Mouse (Mus musculus): Measurements from ENCODE around the gene Dnm3.

Dnm3 gene

DNA sequence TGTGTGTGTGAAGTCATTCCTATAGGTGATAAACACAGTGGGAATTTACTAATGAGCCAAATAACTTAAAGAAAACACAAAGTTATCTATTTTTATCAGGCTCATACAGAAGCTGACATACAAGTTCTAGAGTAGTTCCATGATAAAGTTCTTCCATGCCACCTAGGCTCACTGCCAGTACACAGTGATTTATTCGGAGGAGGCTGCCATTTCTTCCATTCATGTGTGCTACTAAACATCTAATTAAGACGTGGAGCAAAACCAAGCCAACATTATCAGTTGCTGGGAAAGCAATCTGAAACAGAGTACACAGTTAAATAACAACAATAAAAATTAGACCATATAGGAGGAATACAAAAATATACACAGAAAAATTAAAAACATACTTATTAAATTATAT, 150.2 kb downstream of the Dnm3 start:
- DNase-seq (ENCODE audit: low read depth, low spot score) = no peak

DNA sequence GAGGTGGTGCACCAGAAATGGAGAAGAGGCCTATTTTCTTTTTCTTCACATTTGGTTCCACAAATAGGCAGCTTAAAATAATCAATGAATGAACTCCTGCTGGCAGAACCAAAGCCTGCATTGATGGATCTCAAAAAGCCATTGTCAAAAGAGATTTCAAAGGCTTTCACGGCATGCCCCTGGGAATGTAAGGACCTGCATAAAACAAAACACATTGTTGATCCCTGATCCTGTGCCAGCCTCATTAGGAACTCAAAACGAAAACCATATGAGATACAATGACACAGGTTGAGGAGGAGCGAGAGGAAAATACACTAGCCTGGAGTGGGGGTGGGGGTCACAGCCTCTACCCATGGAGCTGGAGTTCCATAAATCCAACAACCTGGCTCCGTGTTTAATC, 153.4 kb downstream of the Dnm3 start:
- DNase-seq (ENCODE audit: low read depth, low spot score) = no peak

DNA sequence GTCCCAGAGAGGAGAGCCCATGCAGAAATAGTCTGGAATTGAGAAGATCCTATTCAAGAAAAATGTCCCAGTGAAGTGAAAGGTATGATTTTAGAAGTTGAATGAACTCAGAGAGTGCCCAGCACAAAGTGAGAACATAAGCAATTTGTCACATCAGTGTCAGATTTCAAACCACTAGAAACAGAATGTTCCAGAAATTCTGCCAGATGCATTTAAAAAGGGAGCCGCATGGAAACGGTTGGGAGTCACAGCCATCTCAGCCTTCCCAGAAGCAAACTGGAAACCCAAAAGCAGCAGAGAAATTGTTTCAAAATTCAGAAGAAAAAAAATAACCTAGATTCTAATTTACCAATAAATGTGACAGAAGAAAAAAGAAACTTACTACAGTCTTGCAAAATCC, 154.7 kb downstream of the Dnm3 start:
- peak; percentile 28 for DNase-seq (ENCODE audit: low read depth, low spot score)

DNA sequence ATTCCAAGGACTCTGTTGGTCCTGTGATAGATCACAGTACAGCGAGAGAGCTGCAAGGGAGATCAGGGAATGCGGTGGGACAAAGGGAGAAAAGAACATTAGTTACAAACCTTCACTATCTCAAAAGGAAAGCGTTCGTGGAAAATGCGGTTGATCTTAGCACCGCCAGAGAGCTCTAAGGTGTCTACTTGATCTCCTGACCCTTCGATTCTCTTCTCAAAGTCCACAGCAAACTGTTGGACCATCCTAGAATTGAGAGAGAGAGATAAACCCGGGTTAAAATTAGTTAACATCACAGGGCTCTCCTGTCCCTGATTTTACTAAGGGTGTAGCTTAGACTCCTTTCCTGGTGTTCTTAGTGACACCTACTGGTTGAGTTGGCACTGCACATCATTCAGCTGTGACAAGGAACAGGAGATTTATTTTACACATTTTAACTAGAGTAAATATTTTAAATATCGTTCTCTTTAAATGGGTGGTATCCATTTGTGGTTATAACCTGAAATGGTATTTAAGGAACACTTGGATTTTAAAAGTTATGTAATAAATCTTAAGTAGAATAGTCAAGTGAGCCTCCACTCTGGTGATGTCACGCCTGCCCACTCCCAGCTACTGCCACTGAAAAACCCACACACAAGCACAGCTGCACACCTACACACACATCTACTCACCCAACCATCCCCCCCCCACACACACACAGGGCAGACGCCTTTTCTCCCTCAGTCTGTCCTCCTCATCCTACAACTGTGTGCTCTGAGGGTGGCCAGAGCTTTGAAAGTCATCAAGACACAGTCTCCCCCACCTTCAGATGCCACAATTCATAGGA, 164.2 kb downstream of the Dnm3 start:
- peak; percentile 90 for DNase-seq (ENCODE audit: low read depth, low spot score)

DNA sequence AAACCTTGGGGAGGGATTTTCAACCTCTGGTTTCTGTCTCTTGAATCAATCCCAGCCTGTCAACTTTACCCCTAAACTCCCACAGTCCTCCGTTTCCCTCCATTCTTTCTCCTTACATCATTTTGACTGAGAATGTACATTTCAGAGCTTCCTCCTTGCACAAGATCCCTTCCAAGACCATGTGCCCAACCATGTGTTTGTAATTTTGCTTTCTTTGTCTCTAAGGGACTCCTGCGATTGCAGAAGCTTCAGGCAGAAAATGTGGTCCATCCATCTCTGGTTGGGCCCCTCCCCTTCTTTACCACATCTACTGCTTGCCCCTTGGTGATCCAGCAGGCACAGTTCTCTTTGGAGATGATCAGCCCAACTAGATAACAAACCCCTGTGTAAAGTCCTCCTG, 165.2 kb downstream of the Dnm3 start:
- DNase-seq (ENCODE audit: low read depth, low spot score) = peak; percentile 51

DNA sequence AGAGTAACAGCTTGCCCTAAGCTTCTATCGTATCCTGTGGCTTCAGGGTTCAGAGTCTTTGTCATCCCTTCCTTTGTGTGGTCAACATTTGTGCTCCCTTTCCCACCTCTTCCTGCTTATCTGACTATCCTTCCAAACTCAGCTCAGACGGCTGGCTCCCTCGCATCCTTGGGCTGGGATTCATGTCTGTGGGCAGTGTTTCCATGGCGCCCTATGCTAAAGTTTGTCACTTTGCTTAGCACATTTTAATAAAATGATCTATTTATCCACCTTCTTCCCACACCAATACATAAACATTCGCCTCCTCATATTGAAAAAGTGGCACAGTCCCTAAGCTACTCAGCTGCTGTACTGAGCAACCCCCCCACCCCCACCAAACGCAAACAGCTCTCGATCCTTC, 165.7 kb downstream of the Dnm3 start:
- DNase-seq (ENCODE audit: low read depth, low spot score) = no peak

DNA sequence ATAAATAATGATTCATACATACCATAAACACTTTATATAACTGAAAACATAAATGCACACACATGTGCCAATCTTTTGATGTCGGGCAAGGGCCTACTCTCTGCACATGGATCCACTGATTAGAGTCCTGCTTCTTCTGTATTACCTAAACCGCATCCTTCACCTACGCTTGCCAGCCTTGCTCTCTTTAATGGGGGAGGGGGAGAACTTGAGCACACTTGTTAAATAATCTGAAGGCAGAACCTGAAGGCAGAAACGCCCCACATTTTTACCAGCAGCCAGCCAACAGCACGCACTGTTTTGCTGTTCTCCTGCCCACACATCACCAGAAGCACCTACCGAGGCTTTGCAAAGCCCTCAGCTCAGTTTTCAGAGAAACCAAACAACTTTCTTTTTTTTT, 172.6 kb downstream of the Dnm3 start:
- DNase-seq (ENCODE audit: low read depth, low spot score) = no peak

DNA sequence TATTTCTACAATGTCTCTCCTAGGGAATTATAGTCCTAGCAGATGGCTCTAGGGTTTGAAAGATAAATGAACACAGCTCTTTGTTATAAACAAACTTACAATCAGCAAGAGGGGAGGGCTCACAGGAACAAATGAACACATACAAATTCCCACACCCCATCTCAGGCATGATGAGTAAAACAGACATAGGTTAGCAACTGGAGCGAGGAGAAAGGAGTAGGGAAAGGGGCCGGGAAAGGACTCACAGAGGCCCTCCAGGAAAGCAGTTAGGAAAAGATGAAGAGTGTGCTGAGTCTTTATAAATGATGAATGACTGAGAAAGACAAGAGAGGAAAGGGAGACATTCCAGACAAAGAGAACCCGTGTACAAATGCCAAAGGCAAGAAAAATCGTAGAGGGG, 175.4 kb downstream of the Dnm3 start:
- DNase-seq (ENCODE audit: low read depth, low spot score) = no peak

DNA sequence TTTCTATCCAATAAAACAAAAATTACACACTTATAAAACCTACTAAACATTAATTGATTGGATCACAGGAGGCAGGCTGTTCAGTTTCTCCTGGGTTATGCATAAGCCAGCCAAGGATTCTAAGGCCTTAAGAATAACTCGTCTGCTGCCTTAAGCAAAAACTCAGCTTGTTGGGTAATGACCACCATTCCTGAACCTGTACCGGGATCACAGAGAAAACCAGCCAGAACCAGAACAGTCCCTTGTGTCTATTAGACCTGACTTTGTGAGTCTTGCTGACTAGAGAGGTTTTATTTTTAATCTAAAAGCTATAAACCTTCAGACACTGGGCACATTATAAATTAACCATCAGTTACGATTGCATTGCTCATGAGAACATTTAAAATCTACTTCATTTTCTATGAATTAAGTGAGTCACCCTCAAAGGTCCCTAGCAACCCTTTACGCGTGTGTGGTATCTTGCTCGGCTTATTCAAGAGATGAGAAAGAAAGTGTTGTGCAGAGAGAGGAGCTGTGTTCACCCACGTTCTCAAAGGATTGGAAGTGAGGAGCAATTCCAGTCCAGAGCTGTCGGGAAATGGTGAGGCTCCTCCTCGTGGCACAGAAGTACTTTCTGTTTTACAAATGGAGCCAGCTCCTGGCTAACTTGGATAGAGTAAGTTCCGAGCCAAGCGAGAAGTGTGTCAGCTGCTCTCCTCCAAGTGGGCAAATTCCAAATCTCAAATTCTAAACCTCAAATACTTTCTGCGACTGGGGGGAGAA, 178.1 kb downstream of the Dnm3 start:
- peak; percentile 19 for DNase-seq (ENCODE audit: low read depth, low spot score)

DNA sequence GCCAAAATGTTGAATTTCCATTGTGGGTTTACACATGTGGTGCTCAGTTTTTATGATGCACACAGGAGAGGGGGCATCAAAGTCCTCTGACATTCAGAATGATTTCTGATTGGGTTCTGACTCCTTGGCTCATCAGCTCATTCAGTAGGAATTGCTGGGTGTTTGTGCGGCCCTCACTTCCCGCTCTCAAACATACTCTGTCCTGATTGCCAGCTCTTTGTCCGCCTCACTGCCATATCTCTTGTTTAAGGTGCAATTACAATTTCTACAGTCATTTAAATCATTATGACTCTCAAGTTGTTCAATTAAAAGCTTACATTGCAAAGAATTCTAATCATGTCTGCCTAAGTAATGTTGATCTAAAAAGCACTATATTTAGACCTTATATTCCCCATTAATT, 179.3 kb downstream of the Dnm3 start:
- DNase-seq (ENCODE audit: low read depth, low spot score) = no peak

DNA sequence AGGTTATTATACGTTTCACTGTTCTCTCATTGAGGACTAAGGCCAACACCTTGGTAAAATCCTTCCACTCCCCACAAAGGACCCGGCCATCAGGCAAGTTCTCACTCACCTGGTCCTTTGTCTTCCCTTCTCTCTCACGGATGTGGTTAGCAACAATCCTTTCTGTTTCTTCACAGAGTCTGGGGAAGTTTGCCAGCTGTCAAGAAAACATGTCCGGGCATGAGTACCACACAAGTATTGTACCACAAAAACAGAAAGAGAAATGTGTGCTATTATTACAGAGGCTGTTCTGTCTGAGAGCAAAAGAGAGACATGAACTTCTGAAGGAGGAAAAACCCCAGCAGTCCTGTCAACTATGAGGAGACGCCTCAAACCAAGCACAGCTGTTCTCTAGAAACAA, 182.4 kb downstream of the Dnm3 start:
- peak; percentile 63 for DNase-seq (ENCODE audit: low read depth, low spot score)

DNA sequence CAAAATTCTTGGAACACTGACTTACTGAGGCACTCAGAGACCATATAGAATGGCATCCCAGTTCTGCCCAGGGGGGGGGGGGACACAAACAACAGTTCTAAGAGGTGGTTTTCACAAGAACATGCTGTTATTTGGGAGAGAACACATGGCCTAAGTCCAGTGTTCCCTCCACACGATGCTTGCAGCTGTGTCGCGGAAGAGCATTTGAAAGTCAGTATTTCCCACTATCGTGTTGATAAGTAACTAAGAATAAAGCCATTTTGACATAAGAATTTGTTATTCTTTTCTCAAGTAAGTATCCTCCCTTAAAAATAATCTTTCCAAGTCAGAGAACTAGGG, 183.3 kb downstream of the Dnm3 start:
- no peak for DNase-seq (ENCODE audit: low read depth, low spot score)

DNA sequence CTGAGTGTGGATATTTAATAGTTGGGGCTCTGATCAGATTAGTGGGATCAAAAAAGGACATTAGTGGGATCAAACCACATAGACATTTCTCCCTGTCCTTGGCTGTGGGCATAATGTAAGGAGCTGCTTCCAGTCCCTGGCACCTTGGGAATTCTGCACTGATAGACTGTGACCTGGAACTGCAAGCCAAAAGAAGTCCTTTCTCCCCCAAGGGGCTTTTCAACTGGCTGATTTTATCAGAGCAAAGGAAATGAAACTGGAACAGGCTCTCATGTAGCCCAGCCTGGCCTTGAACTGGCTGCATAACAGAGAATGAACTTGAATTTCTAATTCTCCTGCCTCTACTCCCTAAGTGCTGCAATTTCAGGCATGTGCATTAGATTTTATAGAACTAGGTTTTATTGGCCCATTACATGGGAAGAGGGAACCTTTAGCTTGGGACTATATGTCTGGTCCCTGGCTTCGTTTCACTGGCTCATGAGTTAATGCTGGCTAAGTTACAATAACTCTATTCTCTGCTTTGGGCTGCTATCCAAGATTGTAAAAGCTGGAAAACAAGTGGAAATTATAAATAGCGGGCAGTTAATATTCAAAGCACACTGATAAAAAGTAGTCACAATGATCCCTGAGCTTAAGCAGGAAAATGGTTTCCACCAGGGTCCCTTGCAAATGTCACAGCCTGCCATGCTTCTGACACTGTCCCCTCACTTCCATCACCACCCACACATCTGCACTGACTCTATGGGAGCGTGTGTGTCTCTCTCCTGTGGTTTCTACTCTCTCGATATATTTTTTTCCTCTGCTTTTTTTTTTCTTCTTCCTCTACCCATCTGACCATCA, 183.9 kb downstream of the Dnm3 start:
- DNase-seq (ENCODE audit: low read depth, low spot score) = no peak

DNA sequence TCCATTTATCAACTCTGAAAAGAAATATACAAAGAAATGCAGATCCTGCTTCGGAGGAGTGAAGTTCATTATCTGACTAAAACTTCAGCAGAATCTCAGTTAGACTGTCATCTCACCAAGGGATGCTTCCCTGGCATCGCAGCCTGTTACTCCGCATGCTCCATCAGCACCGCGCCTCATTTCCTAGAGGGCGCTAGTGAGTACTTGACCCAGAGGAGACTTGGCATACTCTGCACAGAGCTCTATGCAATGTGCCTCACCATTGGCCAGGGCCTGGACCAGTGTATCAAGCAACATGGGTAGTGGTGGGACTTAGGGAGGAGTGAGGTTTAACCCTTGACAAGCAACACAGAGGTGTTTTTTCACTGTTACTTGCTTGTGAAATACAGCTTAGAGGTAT, 190.9 kb downstream of the Dnm3 start:
- peak; percentile 26 for DNase-seq (ENCODE audit: low read depth, low spot score)

DNA sequence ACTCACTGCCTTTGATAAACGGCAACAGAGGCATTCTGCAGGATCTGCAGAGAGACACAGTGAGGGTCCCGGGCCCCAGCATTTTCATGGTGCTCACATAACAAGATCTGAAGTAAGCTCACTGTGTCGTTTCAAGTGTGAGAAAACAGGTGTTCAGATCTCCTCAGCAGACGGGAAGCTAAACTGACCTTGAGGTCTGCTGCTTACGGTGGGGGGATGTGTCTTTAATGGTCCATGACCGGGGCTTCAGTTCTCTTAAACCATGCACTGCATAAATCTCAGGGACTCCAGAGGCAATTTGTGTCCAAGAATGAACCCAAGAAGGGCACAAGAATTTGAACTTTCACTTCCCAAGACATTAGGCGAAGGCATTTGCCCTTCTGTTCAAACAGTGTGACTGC, 195.9 kb downstream of the Dnm3 start:
- DNase-seq (ENCODE audit: low read depth, low spot score) = no peak

DNA sequence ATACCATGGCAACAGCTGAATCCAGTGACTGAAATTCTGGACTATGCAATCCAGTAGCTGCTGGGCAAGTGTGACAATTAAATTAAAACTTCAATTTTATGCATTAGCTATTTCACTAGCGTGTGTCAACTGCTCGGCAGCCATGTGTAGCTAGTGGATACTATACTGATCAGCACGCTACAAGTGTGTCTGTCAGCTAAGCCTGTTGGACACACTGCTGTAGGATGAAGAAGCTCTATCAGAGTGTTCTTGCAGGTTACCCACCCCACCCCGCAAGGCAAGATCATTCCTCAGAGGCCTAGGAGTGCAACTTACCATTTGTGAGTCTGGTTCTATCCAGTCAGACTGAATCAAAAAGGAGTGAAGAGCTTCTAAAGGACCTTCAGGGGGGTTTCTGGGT, 197.8 kb downstream of the Dnm3 start:
- no peak for DNase-seq (ENCODE audit: low read depth, low spot score)

DNA sequence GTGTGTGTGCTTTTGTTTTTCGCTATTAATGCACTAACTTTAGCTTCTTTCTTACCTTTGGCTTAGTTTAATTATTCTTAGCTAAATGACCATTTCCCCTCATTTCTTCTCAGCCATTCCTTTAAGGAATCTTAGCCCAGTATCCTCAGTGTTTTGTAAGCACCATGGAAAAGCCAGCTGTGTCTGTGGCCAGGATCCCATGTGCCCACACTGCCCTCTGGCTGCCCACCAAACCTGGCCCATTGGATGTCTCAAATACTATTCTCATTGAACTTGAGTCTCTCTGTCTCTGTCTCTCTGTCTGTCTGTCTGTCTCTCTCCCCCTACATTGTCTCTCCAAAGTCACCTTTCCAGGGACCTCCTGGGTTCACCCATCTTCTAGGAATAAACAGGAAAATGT, 201.8 kb downstream of the Dnm3 start:
- peak; percentile 61 for DNase-seq (ENCODE audit: low read depth, low spot score)

DNA sequence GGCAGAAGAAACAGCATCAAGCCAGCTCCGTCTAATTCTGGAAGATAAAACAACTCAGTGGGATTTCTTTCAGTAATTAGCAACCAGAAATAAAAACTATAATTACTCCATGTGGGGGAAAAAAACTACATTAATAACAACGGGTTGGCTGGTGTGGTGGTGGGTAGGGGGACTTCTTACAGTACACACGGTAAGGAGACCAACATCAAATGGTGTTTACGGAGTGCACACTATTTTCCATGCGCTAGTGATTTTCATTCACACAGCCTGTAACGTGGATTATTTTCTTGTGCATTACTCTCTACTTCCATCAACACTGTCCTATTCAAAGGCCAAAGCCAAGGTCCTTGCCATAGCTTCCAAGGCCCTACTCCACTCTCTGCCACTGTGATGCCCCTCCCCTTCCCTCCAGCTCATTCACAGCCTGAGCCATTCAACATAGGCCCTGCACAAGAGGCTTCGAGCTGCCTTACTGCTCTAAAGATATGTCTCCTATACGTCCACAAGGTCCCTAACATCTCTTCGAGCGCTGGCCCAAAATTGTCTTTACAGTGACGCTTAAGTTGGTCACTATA, 203.1 kb downstream of the Dnm3 start:
- DNase-seq (ENCODE audit: low read depth, low spot score) = no peak

DNA sequence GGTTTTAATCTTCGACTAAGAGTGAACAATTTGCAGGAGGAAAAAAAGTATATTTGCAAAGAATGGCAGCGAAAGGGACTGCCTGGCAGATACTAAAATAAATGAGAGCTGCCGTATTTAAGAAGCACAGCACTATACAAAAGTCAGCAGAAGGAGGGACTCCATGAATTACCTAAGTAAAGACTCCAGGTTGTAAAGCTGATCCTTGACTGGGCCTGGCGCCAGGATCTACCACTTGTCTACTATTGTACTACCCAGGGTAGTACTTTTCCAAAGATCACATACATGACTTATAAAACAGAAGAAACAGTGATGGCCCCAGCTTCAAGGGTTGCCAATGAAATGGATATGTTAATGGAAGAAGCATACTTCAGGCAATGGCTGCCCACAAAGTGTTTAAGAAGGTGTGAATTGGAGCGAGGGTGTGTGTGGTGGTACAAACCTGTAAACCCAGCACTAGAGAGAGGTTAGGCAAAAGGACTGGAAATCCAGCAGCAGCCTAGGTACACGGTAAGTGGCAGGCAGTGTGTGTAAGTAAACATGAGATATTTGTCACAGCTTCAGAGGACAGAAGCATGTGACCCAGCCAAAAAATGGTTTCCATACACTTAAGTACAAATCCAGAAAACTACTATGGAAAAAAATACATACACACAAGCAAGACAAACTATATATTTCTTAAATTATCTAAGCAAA, 220.8 kb downstream of the Dnm3 start:
- no peak for DNase-seq (ENCODE audit: low read depth, low spot score)

DNA sequence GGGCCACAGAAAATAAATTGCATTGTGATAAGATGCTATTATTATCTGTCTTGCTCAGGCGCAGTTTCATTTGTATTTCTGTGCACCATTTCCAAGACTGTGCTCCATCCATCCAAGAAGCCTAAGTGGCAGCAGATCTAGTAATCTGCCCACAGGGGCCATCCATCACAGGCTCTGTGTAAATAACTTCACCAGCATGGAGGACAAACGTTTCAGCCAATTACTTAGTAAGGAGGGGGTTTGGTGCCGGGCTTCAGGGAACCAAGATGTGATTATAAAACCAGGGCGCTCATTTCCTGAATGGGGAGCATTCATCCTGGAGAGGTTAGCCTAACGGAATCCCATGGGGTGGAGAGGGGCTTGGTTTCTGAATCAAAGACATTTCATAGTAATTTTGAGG, 222.9 kb downstream of the Dnm3 start:
- peak; percentile 20 for DNase-seq (ENCODE audit: low read depth, low spot score)

DNA sequence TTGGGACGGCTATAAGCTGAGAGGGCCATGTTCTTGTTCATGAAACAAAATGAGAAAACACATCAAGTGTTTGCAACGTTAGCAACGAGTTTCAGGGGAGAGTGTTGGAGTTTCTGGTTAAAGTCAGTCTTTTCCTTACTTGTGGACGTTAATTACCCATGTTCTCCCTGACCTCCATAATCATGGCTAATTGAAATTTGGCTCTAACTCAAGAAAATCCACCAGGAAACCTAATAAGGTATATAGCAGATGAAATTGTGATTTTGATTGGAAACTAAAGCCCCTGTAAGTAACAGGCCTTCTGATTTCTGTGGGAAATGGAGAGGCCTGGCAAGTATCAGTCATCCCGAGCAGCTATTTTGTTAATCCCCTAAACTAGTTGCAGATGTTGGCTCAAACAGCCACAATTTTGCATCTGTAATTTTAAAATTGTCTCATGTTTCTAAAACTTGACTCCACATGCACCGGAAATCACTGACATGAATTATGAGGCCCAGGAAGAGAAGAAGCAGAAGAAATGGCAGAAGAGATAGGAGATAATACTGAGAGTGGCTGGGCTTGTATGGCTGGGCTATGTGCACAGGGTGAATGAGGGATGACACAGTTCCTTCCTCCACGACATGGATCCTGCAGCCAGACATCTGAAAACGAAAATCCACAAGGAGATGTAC, 223.7 kb downstream of the Dnm3 start:
- DNase-seq (ENCODE audit: low read depth, low spot score) = peak; percentile 73

Data from 3T3-L1 (cell line).